8 mouse cellular contexts compared by ENCODE assay signal in the genomic region with DNA sequence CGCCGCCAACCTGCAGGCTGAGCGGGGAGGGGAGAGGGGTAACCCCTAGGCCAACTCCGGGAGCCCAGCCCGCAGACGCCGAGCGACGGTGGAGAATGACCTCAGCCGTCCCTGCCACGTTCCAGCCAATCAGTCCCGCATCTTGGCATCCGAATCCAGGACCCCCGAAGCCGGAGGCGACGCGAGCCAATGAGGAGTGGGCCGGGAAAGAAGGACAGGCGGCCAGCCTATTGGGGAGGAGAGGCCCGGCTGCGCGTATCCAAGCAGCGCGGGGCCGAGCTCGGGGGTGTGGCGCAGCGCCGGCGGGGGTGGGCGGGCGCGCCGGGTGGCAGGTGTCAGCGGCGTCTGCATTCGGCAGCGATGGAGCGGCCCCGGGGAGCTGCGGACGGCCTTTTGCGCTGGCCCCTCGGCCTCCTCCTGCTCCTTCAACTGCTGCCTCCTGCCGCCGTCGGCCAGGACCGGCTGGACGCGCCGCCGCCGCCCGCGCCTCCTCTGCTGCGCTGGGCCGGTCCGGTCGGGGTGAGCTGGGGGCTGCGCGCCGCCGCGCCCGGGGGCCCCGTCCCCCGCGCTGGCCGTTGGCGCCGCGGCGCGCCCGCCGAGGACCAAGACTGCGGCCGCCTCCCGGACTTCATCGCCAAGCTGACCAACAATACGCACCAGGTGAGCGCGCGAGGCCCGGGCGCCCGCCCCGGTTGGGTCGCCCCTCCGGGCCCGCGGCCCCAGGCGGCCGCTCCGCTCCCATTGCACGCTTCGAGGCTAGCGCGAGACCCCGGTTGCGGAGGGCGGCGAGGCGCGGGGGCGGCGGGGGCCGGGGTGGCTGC. TPM values are rescaled to one million over a fixed set of nuclear protein-coding genes. Genes with fewer than 3 reads are reported as not detected.
DNase-seq lines count a peak whose midpoint lies in the region; ATAC-seq lines count a peak whose summit lies in the region.

Sort1 (plus strand) TSS at position 302 of the 821 bp plus-strand sequence.

- peak; percentile 98 for ATAC-seq in intestine, embryonic 14.5 days (replicated peaks; ENCODE audit: low FRiP score, low TSS enrichment, low read depth)
- ATAC-seq in activated CD4-positive, CD25-positive, alpha-beta regulatory T cell, adult 4 months = no peak

- peak; percentile 92 for DNase-seq in adrenal gland, adult 2 months
- DNase-seq in embryo, embryonic 11 days = peak; percentile 98
- DNase-seq in gastrocnemius, postnatal 36 days = peak; percentile 61 to 68
- DNase-seq in intestine, embryonic 14.5 days (ENCODE audit: low spot score) = peak; percentile 93
- peak; percentile 90 to 96 for DNase-seq in left cerebral cortex, postnatal 25 days (ENCODE audit: low spot score in 2 of 2)
- DNase-seq in mesoderm, embryonic 11.5 days (ENCODE audit: low read depth, low spot score) = peak; percentile 96
- DNase-seq in right cerebral cortex, postnatal 4 days = peak; percentile 90

- no peaks in the 10 kb centered on the region for H3K27me3 ChIP-seq in intestine, embryonic 14.5 days (replicated peaks; ENCODE audit: control insufficient read depth, insufficient read depth, low read length)

- H3K4me3 ChIP-seq in intestine, embryonic 14.5 days (ENCODE audit: low read depth, low read length) = peak within 1 kb of the TSS; percentile 79

- no peaks in the 10 kb centered on the region for H3K9me3 ChIP-seq in intestine, embryonic 14.5 days (ENCODE audit: control insufficient read depth, low read length)

- H3K36me3 ChIP-seq in intestine, embryonic 14.5 days (ENCODE audit: control insufficient read depth, insufficient read depth, low read length) = peaks cover 4% of the 10 kb centered on the region; the same call in 1 of the 2 replicates

- peak within 1 kb of the TSS; percentile 70 for H3K9ac ChIP-seq in intestine, embryonic 14.5 days (ENCODE audit: low read length)

- intact Hi-C loops in gastrocnemius, postnatal 36 days (cut with DNase I) = loop anchor here (2.0 kb wide), 2 partner anchors 39 to 103 kb away; no protein-coding TSS in a partner anchor
- intact Hi-C loops in left cerebral cortex, postnatal 25 days (cut with DNase I) = loop anchor here (2.0 to 5.0 kb wide), 2 partner anchors 47 to 278 kb away; partner anchors contain the start of gene Tmem167b

- WGBS in intestine, embryonic 14.5 days = under 1% methylated on average over 83 of the region's 109 CpGs

- peak within 1 kb of the TSS; percentile 94 for H3K4me2 ChIP-seq in intestine, embryonic 14.5 days (ENCODE audit: low read length)

- peaks cover 30% of the 10 kb centered on the region for H3K4me1 ChIP-seq in intestine, embryonic 14.5 days (replicated peaks; ENCODE audit: control insufficient read depth, insufficient read depth, low read length)

- H3K27ac ChIP-seq in intestine, embryonic 14.5 days (ENCODE audit: low read depth) = peak within 1 kb of the TSS; percentile 76

RNA-seq across cellular contexts. Expression of gene Sort1, which starts in this region (rescaled TPM):
- 10 to 100 TPM; 37.9 to 57.3 TPM for total RNA-seq in adrenal gland, adult 2 months (2021)
- 19.7 and 27.8 TPM in 2 replicates for polyA plus RNA-seq in adrenal gland, adult 2 months (2012; rRNA removed)
- total RNA-seq in gastrocnemius, postnatal 36 days (2021) = 10 to 100 TPM; 36.7 to 37.8 TPM
- 11.4 and 13.5 TPM in 2 replicates for polyA plus RNA-seq in intestine, embryonic 14.5 days (2014; fragmentation: Nextera tagmentation; extraction: Ambion mirVana)
- 100 to 1,000 TPM; 293 to 302 TPM for total RNA-seq in left cerebral cortex, postnatal 25 days (2021)
- polyA plus RNA-seq in activated CD4-positive, CD25-positive, alpha-beta regulatory T cell, adult 4 months (2017; shearing (Covaris generic)) = under 1 TPM in 1 of 2 experiments, not detected in 1; 0.07 TPM

Comparison
In these comparisons a context has a peak if more than half of its experiments do, and no peak if none do; other contexts are left out.
1. RNA of gene Sort1 (total RNA-seq): 293 to 302 TPM in left cerebral cortex, postnatal 25 days; 37.9 to 57.3 TPM in adrenal gland, adult 2 months and 36.7 to 37.8 TPM in gastrocnemius, postnatal 36 days; every median in the first group is over 4 times any median in the second.
2. RNA of gene Sort1 (polyA plus RNA-seq): 19.7 to 27.8 TPM in adrenal gland, adult 2 months and 11.4 to 13.5 TPM in intestine, embryonic 14.5 days; 0.07 TPM in activated CD4-positive, CD25-positive, alpha-beta regulatory T cell, adult 4 months; every median in the first group is over 10 times any median in the second.
3. Peak in every context shown above with its lines, with median percentiles within 50 percentile points of each other: DNase-seq.